Mouse (Mus musculus) fat pad, adult 2 months (tissue): ENCODE results near the gene Tcf7l1.

Experiments
- DNase-seq: peaks from one replicate; pipeline ENCODE4 v3.0.0-alpha.2; 2011; ENCODE audit warnings: low read depth, low spot score; ENCODE audit errors: extremely low read depth

Tcf7l1 gene

GRCm38 (mm10) chr6:72597956-72598753 is 190.9 kb downstream of the Tcf7l1 start, which contains the start of the genes Elmod3 and Retsat:
Gene Elmod3, minus strand, starts transcription at chr6:72598413.
Gene Retsat, plus strand, starts transcription at chr6:72598475.
- DNase-seq = peak; percentile 88

GRCm38 (mm10) chr6:72597083-72597874 is 191.8 kb downstream of the Tcf7l1 start:
- no peak for DNase-seq

- no peak for DNase-seq
Measured at GRCm38 (mm10) chr6:72593914-72594313, 195.1 kb downstream of the Tcf7l1 start.

- no peak for DNase-seq
Measured at GRCm38 (mm10) chr6:72593011-72593803, 195.8 kb downstream of the Tcf7l1 start.

- no peak for DNase-seq
Measured at GRCm38 (mm10) chr6:72590111-72590510, 198.9 kb downstream of the Tcf7l1 start.

- DNase-seq = no peak
Measured at GRCm38 (mm10) chr6:72588307-72588706, 200.7 kb downstream of the Tcf7l1 start.

GRCm38 (mm10) chr6:72586701-72587100 is 202.4 kb downstream of the Tcf7l1 start:
- DNase-seq = no peak

- DNase-seq = no peak
Measured at GRCm38 (mm10) chr6:72584154-72584553, 204.9 kb downstream of the Tcf7l1 start.

- DNase-seq = no peak
Measured at GRCm38 (mm10) chr6:72583211-72583839, 205.7 kb downstream of the Tcf7l1 start.

- no peak for DNase-seq
Measured at GRCm38 (mm10) chr6:72581625-72582382, 207.2 kb downstream of the Tcf7l1 start.
